Mouse (Mus musculus) C2C12 (cell line): ENCODE results near the gene Mpig6b.

Source experiments
- CTCF ChIP-seq: IDR thresholded peaks from one replicate; pipeline ENCODE4 v1.5.1; 2011; ENCODE audit not compliant: control insufficient read depth, insufficient read depth, insufficient read length
- MAX ChIP-seq: IDR thresholded peaks from one replicate; pipeline ENCODE4 v1.6.1; 2011; ENCODE audit warnings: mild to moderate bottlenecking, control low read depth
- MYOD1 ChIP-seq: IDR thresholded peaks from one replicate; pipeline ENCODE4 v1.6.1; 2011; ENCODE audit warnings: low read depth; ENCODE audit not compliant: control insufficient read depth, insufficient read length
- MYOG ChIP-seq: IDR thresholded peaks from one replicate; pipeline ENCODE4 v1.6.1; 2011; ENCODE audit not compliant: control insufficient read depth, insufficient read length; ENCODE audit errors: extremely low read depth
- USF1 ChIP-seq: IDR thresholded peaks from one replicate; pipeline ENCODE4 v1.6.1; 2011; ENCODE audit warnings: low read depth, mild to moderate bottlenecking, control low read depth, moderate library complexity

GRCm38 (mm10) chr17:35050126-35050750, 15.7 kb downstream of the Mpig6b start:
- TF ChIP-seq USF1, result no peak
- no peak for TF ChIP-seq MYOG
- no peak for TF ChIP-seq CTCF
- TF ChIP-seq MYOD1, result no peak
- no peak for TF ChIP-seq MAX
